Mouse (Mus musculus): Measurements from ENCODE around the gene Tmem270.

Gene Tmem270

GRCm38 (mm10) chr5:134926726-134927125 is 20.2 kb upstream of the Tmem270 start:
- no peak for DNase-seq

- DNase-seq: no peak
Observed at GRCm38 (mm10) chr5:134923141-134923540, 16.6 kb upstream of the Tmem270 start.

GRCm38 (mm10) chr5:134921106-134921505 is 14.6 kb upstream of the Tmem270 start:
- no peak for DNase-seq

- DNase-seq: no peak
Observed at GRCm38 (mm10) chr5:134920106-134920687, 13.7 kb upstream of the Tmem270 start.

- no peak for DNase-seq
Observed at GRCm38 (mm10) chr5:134919097-134919496, 12.6 kb upstream of the Tmem270 start.

GRCm38 (mm10) chr5:134918071-134918832 is 11.7 kb upstream of the Tmem270 start:
- DNase-seq: peak; percentile 85

GRCm38 (mm10) chr5:134915311-134915710 is 8.8 kb upstream of the Tmem270 start, which contains the start of gene Cldn13:
Gene Cldn13, minus strand, starts transcription at chr5:134915526.
- no peak for DNase-seq

- no peak for DNase-seq
Observed at GRCm38 (mm10) chr5:134914510-134914909, 8.0 kb upstream of the Tmem270 start.

GRCm38 (mm10) chr5:134913753-134914152 is 7.2 kb upstream of the Tmem270 start:
- DNase-seq: no peak

- DNase-seq: no peak
Observed at GRCm38 (mm10) chr5:134913352-134913751, 6.8 kb upstream of the Tmem270 start.

GRCm38 (mm10) chr5:134911901-134912300 is 5.4 kb upstream of the Tmem270 start:
- DNase-seq: no peak

- DNase-seq: peak; percentile 98
Observed at GRCm38 (mm10) chr5:134907135-134907534, 602 bp upstream of the Tmem270 start.

GRCm38 (mm10) chr5:134901644-134902027 is 4.9 kb downstream of the Tmem270 start:
- peak; percentile 23 for DNase-seq

GRCm38 (mm10) chr5:134901012-134901643 is 5.4 kb downstream of the Tmem270 start:
- peak; percentile 82 for DNase-seq

GRCm38 (mm10) chr5:134897596-134897995 is 8.9 kb downstream of the Tmem270 start:
- peak; percentile 77 for DNase-seq

GRCm38 (mm10) chr5:134896965-134897364 is 9.6 kb downstream of the Tmem270 start:
- DNase-seq: no peak

GRCm38 (mm10) chr5:134895291-134895690 is 11.2 kb downstream of the Tmem270 start:
- peak; percentile 85 for DNase-seq

GRCm38 (mm10) chr5:134892717-134893116 is 13.8 kb downstream of the Tmem270 start:
- DNase-seq: no peak

- DNase-seq: peak; percentile 76
Observed at GRCm38 (mm10) chr5:134891552-134891951, 15.0 kb downstream of the Tmem270 start.

GRCm38 (mm10) chr5:134890601-134891054 is 15.9 kb downstream of the Tmem270 start:
- peak; percentile 94 for DNase-seq

GRCm38 (mm10) chr5:134888505-134888904 is 18.0 kb downstream of the Tmem270 start:
- DNase-seq: peak; percentile 84

- peak; percentile 92 for DNase-seq
Observed at GRCm38 (mm10) chr5:134887447-134888335, 18.8 kb downstream of the Tmem270 start.

GRCm38 (mm10) chr5:134883077-134883476 is 23.5 kb downstream of the Tmem270 start:
- peak; percentile 61 for DNase-seq

Measured in lung, postnatal 10 days (tissue).